Mouse (Mus musculus): Measurements from ENCODE around the gene Rab24. TPM values are rescaled to one million over a fixed set of nuclear protein-coding genes. Genes with fewer than 3 reads are reported as not detected.

Gene Rab24
- polyA plus RNA-seq, 1 experiment from 2014 or later = 102 TPM

GRCm38 (mm10) chr13:55339259-55339658 is 17.5 kb upstream of the Rab24 start:
- Histone ChIP-seq H3K27me3 (replicated peaks) (no peaks in the 10 kb centered on the region), H3K4me2 (no peak overlapping the region), H3K36me3 (peaks cover 7% of the 10 kb centered on the region), H3K4me1 (no peaks in the 10 kb centered on the region), H3K27ac (replicated peaks) (no peak overlapping the region), H3K4me3 (replicated peaks) (no peak overlapping the region), H3K9ac (replicated peaks) (no peak overlapping the region), H3K9me3 (replicated peaks) (no peaks in the 10 kb centered on the region)
- 43% methylated on average over 2 of the region's 2 CpGs for WGBS
- ATAC-seq (ENCODE audit: low FRiP score) = no peak

GRCm38 (mm10) chr13:55338131-55339054 is 16.6 kb upstream of the Rab24 start:
- no peak overlapping the region for H3K9ac ChIP-seq (replicated peaks)
- no peaks in the 10 kb centered on the region for H3K27me3 ChIP-seq (replicated peaks)
- H3K27ac ChIP-seq (replicated peaks) = no peak overlapping the region
- no peaks in the 10 kb centered on the region for H3K36me3 ChIP-seq
- H3K9me3 ChIP-seq (replicated peaks) = no peaks in the 10 kb centered on the region
- 61% methylated on average over 12 of the region's 12 CpGs for WGBS
- no peak overlapping the region for H3K4me2 ChIP-seq
- H3K4me3 ChIP-seq (replicated peaks) = no peak overlapping the region
- H3K4me1 ChIP-seq = no peaks in the 10 kb centered on the region
- no peak for ATAC-seq (ENCODE audit: low FRiP score)

GRCm38 (mm10) chr13:55337341-55337975 is 15.7 kb upstream of the Rab24 start:
- ATAC-seq (ENCODE audit: low FRiP score) = no peak
- Histone ChIP-seq H3K4me2 (no peak overlapping the region), H3K4me3 (replicated peaks) (no peak overlapping the region), H3K9ac (replicated peaks) (no peak overlapping the region), H3K36me3 (no peaks in the 10 kb centered on the region), H3K4me1 (no peaks in the 10 kb centered on the region), H3K27me3 (replicated peaks) (no peaks in the 10 kb centered on the region), H3K27ac (replicated peaks) (no peak overlapping the region), H3K9me3 (replicated peaks) (no peaks in the 10 kb centered on the region)
- WGBS = 72% methylated on average over 10 of the region's 10 CpGs

- H3K9me3 ChIP-seq (replicated peaks) = no peaks in the 10 kb centered on the region
- no peak for ATAC-seq (ENCODE audit: low FRiP score)
- no peak overlapping the region for H3K4me2 ChIP-seq
- no peaks in the 10 kb centered on the region for H3K36me3 ChIP-seq
- WGBS = 82% methylated on average over 4 of the region's 4 CpGs
- H3K9ac ChIP-seq (replicated peaks) = no peak overlapping the region
- no peaks in the 10 kb centered on the region for H3K27me3 ChIP-seq (replicated peaks)
- no peak overlapping the region for H3K27ac ChIP-seq (replicated peaks)
- H3K4me1 ChIP-seq = peaks cover 3% of the 10 kb centered on the region
- H3K4me3 ChIP-seq (replicated peaks) = no peak overlapping the region
Measured at GRCm38 (mm10) chr13:55335701-55336100, 14.0 kb upstream of the Rab24 start.

GRCm38 (mm10) chr13:55332331-55332730 is 10.6 kb upstream of the Rab24 start:
- no peak overlapping the region for H3K4me2 ChIP-seq
- 96% methylated on average over 3 of the region's 3 CpGs for WGBS

GRCm38 (mm10) chr13:55330567-55331400 is 9.0 kb upstream of the Rab24 start:
- Histone ChIP-seq H3K4me3 (replicated peaks) (peak overlapping the region; percentile 83), H3K27ac (replicated peaks) (peak overlapping the region; percentile 82), H3K4me2 (peak overlapping the region; percentile 98), H3K36me3 (peaks cover 5% of the 10 kb centered on the region), H3K27me3 (replicated peaks) (no peaks in the 10 kb centered on the region), H3K4me1 (peaks cover 37% of the 10 kb centered on the region), H3K9ac (replicated peaks) (peak overlapping the region; percentile 63), H3K9me3 (replicated peaks) (no peaks in the 10 kb centered on the region)
- no peak for ATAC-seq (ENCODE audit: low FRiP score)
- 49% methylated on average over 14 of the region's 14 CpGs for WGBS

More at GRCm38 (mm10) chr13:55332331-55332730, 10.6 kb upstream of the Rab24 start:
- H3K36me3 ChIP-seq = no peaks in the 10 kb centered on the region
- no peaks in the 10 kb centered on the region for H3K9me3 ChIP-seq (replicated peaks)
- H3K27me3 ChIP-seq (replicated peaks) = no peaks in the 10 kb centered on the region
- no peak overlapping the region for H3K4me3 ChIP-seq (replicated peaks)
- ATAC-seq (ENCODE audit: low FRiP score) = no peak
- H3K4me1 ChIP-seq = peaks cover 31% of the 10 kb centered on the region
- H3K9ac ChIP-seq (replicated peaks) = no peak overlapping the region
- H3K27ac ChIP-seq (replicated peaks) = no peak overlapping the region

GRCm38 (mm10) chr13:55329683-55330566 is 8.2 kb upstream of the Rab24 start, which contains the start of gene Mxd3:
Mxd3 (minus strand) TSS chr13:55329823.
- Histone ChIP-seq H3K9ac (replicated peaks) (peak within 1 kb of the TSS; percentile 63), H3K4me1 (peaks cover 37% of the 10 kb centered on the region), H3K4me2 (peak within 1 kb of the TSS; percentile 98), H3K4me3 (replicated peaks) (peak within 1 kb of the TSS; percentile 83), H3K36me3 (peaks cover 13% of the 10 kb centered on the region), H3K27me3 (replicated peaks) (no peaks in the 10 kb centered on the region), H3K27ac (replicated peaks) (peak within 1 kb of the TSS; percentile 82), H3K9me3 (replicated peaks) (no peaks in the 10 kb centered on the region)
- peak; percentile 85 for ATAC-seq (ENCODE audit: low FRiP score)
- WGBS = under 1% methylated on average over 81 of the region's 82 CpGs

GRCm38 (mm10) chr13:55329109-55329682 is 7.5 kb upstream of the Rab24 start:
- no peaks in the 10 kb centered on the region for H3K9me3 ChIP-seq (replicated peaks)
- H3K4me2 ChIP-seq = peak overlapping the region; percentile 98
- peak overlapping the region; percentile 63 for H3K9ac ChIP-seq (replicated peaks)
- peak overlapping the region; percentile 83 for H3K4me3 ChIP-seq (replicated peaks)
- no peaks in the 10 kb centered on the region for H3K27me3 ChIP-seq (replicated peaks)
- peaks cover 40% of the 10 kb centered on the region for H3K4me1 ChIP-seq
- H3K36me3 ChIP-seq = peaks cover 17% of the 10 kb centered on the region
- ATAC-seq (ENCODE audit: low FRiP score) = peak; percentile 25
- under 1% methylated on average over 28 of the region's 29 CpGs for WGBS
- H3K27ac ChIP-seq (replicated peaks) = peak overlapping the region; percentile 82; the same call in 1 of the 2 replicates

- H3K27ac ChIP-seq (replicated peaks) = no peak overlapping the region
- ATAC-seq (ENCODE audit: low FRiP score) = no peak
- peak overlapping the region; percentile 83; the same call in 1 of the 2 replicates for H3K4me3 ChIP-seq (replicated peaks)
- peaks cover 45% of the 10 kb centered on the region for H3K4me1 ChIP-seq
- H3K36me3 ChIP-seq = peaks cover 23% of the 10 kb centered on the region
- 87% methylated on average over 4 of the region's 4 CpGs for WGBS
- H3K9me3 ChIP-seq (replicated peaks) = no peaks in the 10 kb centered on the region
- peak overlapping the region; percentile 98 for H3K4me2 ChIP-seq
- H3K27me3 ChIP-seq (replicated peaks) = no peaks in the 10 kb centered on the region
- peak overlapping the region; percentile 63; the same call in 1 of the 2 replicates for H3K9ac ChIP-seq (replicated peaks)
Measured at GRCm38 (mm10) chr13:55328641-55329040, 6.9 kb upstream of the Rab24 start.

GRCm38 (mm10) chr13:55328171-55328570 is 6.4 kb upstream of the Rab24 start:
- WGBS = 89% methylated on average over 6 of the region's 6 CpGs
- no peak overlapping the region for H3K27ac ChIP-seq (replicated peaks)
- ATAC-seq (ENCODE audit: low FRiP score) = no peak
- H3K36me3 ChIP-seq = peaks cover 28% of the 10 kb centered on the region
- H3K9me3 ChIP-seq (replicated peaks) = no peaks in the 10 kb centered on the region
- peak overlapping the region; percentile 20; the same call in 1 of the 2 replicates for H3K9ac ChIP-seq (replicated peaks)
- H3K4me2 ChIP-seq = peak overlapping the region; percentile 98
- H3K4me1 ChIP-seq = peaks cover 50% of the 10 kb centered on the region
- 0 out of 2 replicates have a peak overlapping the region, but pooled peaks have one; percentile 83 for H3K4me3 ChIP-seq (replicated peaks)
- H3K27me3 ChIP-seq (replicated peaks) = no peaks in the 10 kb centered on the region
